Mouse (Mus musculus): ENCODE data around the gene Dctn3.

- TF ChIP-seq E2F4 (IDR thresholded peaks at IDR 0.05; ENCODE audit: insufficient read depth): no peak
- TF ChIP-seq POLR2A (IDR thresholded peaks at IDR 0.05; ENCODE audit: insufficient read length, low read depth): no peak
- TF ChIP-seq SRF (IDR thresholded peaks at IDR 0.05; ENCODE audit: control insufficient read depth, insufficient read length, low read depth): no peak
- no peak for TF ChIP-seq POLR2AphosphoS2 (IDR thresholded peaks at IDR 0.05; ENCODE audit: insufficient read length, low read depth)
- TF ChIP-seq USF1 (IDR thresholded peaks at IDR 0.05; ENCODE audit: low read depth): no peak
Observed at GRCm38 (mm10) chr4:41745021-41745420, 22.1 kb upstream of the Dctn3 start.
